Mouse (Mus musculus) C2C12 (cell line): ENCODE results near the gene Steap1. TPM values are rescaled to one million over a fixed set of nuclear protein-coding genes. Genes with fewer than 3 reads are reported as not detected.

ENCODE experiments used
- H3K27me3 ChIP-seq: one replicate; pipeline ENCODE4 v1.6.1; 2011; ENCODE audit not compliant: control insufficient read depth, insufficient read depth, insufficient read length
- H3K36me3 ChIP-seq: one replicate; pipeline ENCODE4 v1.6.1; 2011; ENCODE audit not compliant: control insufficient read depth, insufficient read depth
- H3K4me3 ChIP-seq: one replicate; pipeline ENCODE4 v1.5.1; 2011; ENCODE audit warnings: mild to moderate bottlenecking, control low read depth; ENCODE audit not compliant: poor library complexity, insufficient read depth, severe bottlenecking
- H3K79me2 ChIP-seq: one replicate; pipeline ENCODE4 v1.6.1; 2011; ENCODE audit not compliant: control insufficient read depth, insufficient read depth
- H3K79me3 ChIP-seq: one replicate; pipeline ENCODE4 v1.6.1; 2011; ENCODE audit warnings: low read depth, control low read depth
- H3ac ChIP-seq: one replicate; pipeline ENCODE3; 2011; ENCODE audit warnings: low read depth; ENCODE audit not compliant: control insufficient read depth, insufficient read length
- CEBPB ChIP-seq: IDR thresholded peaks from one replicate; pipeline ENCODE4 v1.6.1; 2011; ENCODE audit warnings: low read depth, mild to moderate bottlenecking, control low read depth, moderate library complexity
- CTCF ChIP-seq: IDR thresholded peaks from one replicate; pipeline ENCODE4 v1.5.1; 2011; ENCODE audit not compliant: control insufficient read depth, insufficient read depth, insufficient read length
- FOSL1 ChIP-seq: IDR thresholded peaks from one replicate; pipeline ENCODE4 v1.8.0; 2011; ENCODE audit warnings: mild to moderate bottlenecking, low read length; ENCODE audit not compliant: poor library complexity, insufficient read depth, severe bottlenecking
- MAX ChIP-seq: IDR thresholded peaks from one replicate; pipeline ENCODE4 v1.6.1; 2011; ENCODE audit warnings: mild to moderate bottlenecking, control low read depth
- MYOD1 ChIP-seq: IDR thresholded peaks from one replicate; pipeline ENCODE4 v1.6.1; 2011; ENCODE audit warnings: low read depth; ENCODE audit not compliant: control insufficient read depth, insufficient read length
- MYOG ChIP-seq: IDR thresholded peaks from one replicate; pipeline ENCODE4 v1.6.1; 2011; ENCODE audit not compliant: control insufficient read depth, insufficient read length; ENCODE audit errors: extremely low read depth
- USF1 ChIP-seq: IDR thresholded peaks from one replicate; pipeline ENCODE4 v1.6.1; 2011; ENCODE audit warnings: low read depth, mild to moderate bottlenecking, control low read depth, moderate library complexity
- long read RNA-seq, 2 experiments: library from polyadenylated mRNA; unstranded; transcript quantifications; one replicate each; pipeline ENCODE4 v2.0.0; 2019 to 2020
- polyA plus RNA-seq: library from polyadenylated mRNA; unstranded; fragments of >200 nt; fragmentation: generic; extraction: Trizol; gene quantifications from one replicate; pipeline ENCODE4 v1.2.1, GENCODE M21; 2012; ENCODE audit warnings: missing spikeins

Gene Steap1
- polyA plus RNA-seq, result 58.9 TPM
- long read RNA-seq, experiment 1, transcript Steap1-201 (5 exons, 1,230 nt), result major isoform, 73 of 78 reads
- long read RNA-seq, experiment 1, partial matches to known transcripts, result 5 of 78 reads
- long read RNA-seq, experiment 1, other reads (novel, unspliced or antisense), result 0 of 78 reads
- long read RNA-seq, experiment 2, transcript Steap1-201 (5 exons, 1,230 nt), result major isoform, 115 of 131 reads
- long read RNA-seq, experiment 2, partial matches to known transcripts, result 2 of 131 reads
- long read RNA-seq, experiment 2, other reads (novel, unspliced or antisense), result 14 of 131 reads

DNA sequence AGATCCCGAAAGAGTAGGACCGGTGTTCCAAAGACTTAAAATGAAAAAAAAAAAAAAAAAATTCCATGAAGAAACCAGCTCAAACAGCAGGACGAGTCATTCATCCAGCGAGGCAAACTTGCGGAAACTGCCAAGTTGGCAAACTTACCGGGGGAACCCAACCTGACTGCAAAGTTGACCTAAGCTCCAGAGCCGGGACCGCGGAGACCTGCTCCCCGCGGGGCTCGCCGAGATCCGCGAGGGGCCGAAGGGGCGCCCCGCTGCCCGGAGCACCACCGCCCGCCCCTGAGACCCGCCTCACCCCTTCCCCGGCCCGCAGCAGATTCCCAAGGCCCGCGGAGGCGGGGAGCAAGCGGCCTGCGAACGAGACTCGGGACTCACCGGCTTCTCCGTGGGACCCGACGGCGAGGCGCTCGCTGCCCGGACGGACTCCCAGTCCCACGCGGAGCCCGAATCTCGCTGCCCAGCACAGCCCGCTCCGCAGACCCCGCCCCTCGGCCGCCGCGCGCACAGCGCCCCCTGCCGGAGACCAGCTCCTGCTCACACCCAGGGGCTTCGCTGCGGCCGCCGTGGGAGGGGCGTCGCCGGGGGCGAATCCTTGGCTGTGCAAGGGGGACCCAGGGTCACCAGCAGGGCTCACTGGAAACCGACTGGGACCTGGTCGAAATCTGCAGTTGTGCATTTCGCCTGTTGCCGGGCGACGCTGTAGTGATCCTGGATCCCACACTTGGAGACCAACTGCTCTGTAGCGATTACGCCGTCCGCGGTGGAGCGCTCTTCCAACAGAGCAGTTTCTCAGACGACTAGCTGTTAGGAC, at the start of gene Steap1:
Steap1 (minus strand) TSS at position 461 of the 817 bp plus-strand sequence.
- Histone ChIP-seq H3K27me3 (peaks cover 3% of the 10 kb centered on the region), H3K79me3 (peaks cover 21% of the 10 kb centered on the region), H3ac (peak within 1 kb of the TSS; percentile 90)

DNA sequence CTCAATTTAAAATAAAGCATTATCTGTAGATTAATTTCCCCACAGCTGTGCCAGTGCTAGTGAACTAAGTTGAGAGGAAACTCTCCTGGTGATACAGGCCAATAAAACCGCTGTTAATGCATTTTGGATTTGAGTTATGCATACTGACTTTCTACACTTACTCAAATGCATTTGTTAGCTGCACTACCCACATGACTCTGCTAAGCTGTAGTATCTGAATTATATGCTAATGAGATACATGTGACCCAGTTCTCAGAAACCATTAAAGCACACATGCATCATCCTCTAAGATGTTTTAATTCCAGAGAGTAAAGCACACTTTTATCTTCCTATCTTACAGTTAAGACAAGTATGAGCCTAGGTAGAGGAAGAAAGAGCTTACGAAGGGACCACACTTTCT, 38.0 kb upstream of the Steap1 start:
- Histone ChIP-seq H3K79me2 (no peaks in the 10 kb centered on the region), H3K4me3 (no peak overlapping the region), H3K36me3 (no peaks in the 10 kb centered on the region), H3ac (no peak overlapping the region), H3K27me3 (no peaks in the 10 kb centered on the region), H3K79me3 (no peaks in the 10 kb centered on the region)
- TF ChIP-seq CTCF (no peak), MAX (no peak), FOSL1 (no peak)

More for the DNA sequence above, at the start of gene Steap1:
- Histone ChIP-seq H3K79me2 (peaks cover 39% of the 10 kb centered on the region), H3K36me3 (peaks cover 3% of the 10 kb centered on the region), H3K4me3 (peak within 1 kb of the TSS; percentile 59)
- TF ChIP-seq USF1, result no peak
- TF ChIP-seq CTCF, result peak; percentile 99
- no peak for TF ChIP-seq FOSL1

DNA sequence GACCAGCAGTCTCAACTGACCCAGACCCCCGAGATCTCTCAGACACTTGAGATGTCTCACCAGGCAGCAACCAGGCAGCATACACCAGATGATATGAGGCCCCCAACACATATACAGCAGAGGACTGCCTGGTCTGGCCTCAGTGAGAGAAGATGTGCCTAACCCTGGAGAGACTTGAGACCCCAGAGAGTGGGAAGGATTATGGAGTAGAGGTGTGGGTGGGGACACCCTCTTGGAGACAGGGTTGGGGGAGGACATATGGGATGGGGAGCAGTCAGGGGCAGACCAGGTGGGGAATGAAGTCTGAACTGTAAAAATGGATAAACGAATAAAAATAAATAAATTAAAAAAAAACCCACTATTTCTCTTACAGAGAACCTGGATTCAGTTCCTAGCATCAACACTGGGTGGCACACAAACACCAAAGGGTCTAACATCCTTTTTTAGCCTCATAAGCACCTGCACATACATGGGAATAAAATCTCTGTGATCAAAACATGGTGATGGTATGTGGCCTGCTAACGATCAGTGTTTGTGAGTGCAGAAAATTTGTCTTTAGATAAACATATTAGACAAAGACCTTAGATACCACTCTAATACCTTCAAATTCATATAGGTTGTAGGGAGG, 7.4 kb upstream of the Steap1 start:
- peaks cover 20% of the 10 kb centered on the region for H3K27me3 ChIP-seq
- no peak for TF ChIP-seq MAX
- H3ac ChIP-seq, result no peak overlapping the region
- H3K4me3 ChIP-seq, result no peak overlapping the region
- no peaks in the 10 kb centered on the region for H3K79me3 ChIP-seq
- H3K79me2 ChIP-seq, result no peaks in the 10 kb centered on the region
- H3K36me3 ChIP-seq, result no peaks in the 10 kb centered on the region

DNA sequence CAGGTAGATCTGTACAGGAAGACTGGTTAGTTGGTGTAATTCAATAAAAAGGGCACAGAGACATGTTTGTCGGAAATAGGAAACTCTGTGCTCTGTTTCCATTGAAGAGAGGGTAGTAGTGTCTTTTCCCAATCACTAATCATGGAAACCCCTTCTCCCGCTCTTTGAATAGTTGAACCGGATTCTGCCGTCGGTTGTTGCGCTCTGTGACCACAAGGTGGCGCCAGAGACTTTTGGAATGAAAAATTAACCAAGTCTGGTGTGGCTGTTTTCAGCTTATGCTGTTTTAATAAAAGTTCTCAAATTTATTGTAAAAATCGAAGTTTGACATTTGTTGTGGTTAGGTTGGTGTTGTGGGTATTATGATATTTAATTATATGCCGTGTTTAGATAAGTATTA, 5.9 kb upstream of the Steap1 start:
- no peak overlapping the region for H3ac ChIP-seq
- no peaks in the 10 kb centered on the region for H3K36me3 ChIP-seq
- no peak for TF ChIP-seq MYOG
- no peak for TF ChIP-seq USF1
- no peak for TF ChIP-seq FOSL1
- TF ChIP-seq CTCF, result no peak
- no peak for TF ChIP-seq CEBPB
- no peak for TF ChIP-seq MYOD1
- no peaks in the 10 kb centered on the region for H3K79me2 ChIP-seq
- H3K27me3 ChIP-seq, result peaks cover 20% of the 10 kb centered on the region
- H3K4me3 ChIP-seq, result no peak overlapping the region
- H3K79me3 ChIP-seq, result no peaks in the 10 kb centered on the region

DNA sequence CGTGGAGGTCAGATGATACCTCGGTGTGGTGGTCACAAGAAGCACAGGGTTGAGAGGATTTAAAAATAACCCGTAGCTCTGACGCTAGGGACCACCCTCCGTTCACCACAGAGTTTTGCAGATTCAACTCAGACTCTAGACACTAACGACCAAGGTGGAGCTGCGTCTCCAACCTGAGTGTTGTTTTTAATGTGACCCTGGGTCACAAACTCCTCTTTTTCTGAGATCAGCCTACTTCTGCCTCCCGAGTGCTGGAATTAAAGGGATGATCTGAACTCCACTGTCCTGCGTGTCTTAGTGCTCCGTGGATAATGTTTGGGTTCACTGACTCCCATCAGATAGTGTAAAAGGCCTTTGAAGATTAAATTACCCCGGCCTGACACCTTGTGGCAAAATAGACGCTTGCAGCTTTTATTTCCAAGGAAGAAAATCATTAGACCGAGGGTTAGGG, 671 bp upstream of the Steap1 start:
- Histone ChIP-seq H3K79me2 (peaks cover 31% of the 10 kb centered on the region), H3K79me3 (peaks cover 20% of the 10 kb centered on the region), H3K36me3 (no peaks in the 10 kb centered on the region), H3K27me3 (peaks cover 3% of the 10 kb centered on the region), H3ac (peak overlapping the region; percentile 7), H3K4me3 (peak overlapping the region; percentile 59)
- TF ChIP-seq USF1, result no peak
- no peak for TF ChIP-seq MYOG
- TF ChIP-seq MAX, result no peak
- no peak for TF ChIP-seq CTCF
- no peak for TF ChIP-seq MYOD1
- TF ChIP-seq FOSL1, result no peak
- no peak for TF ChIP-seq CEBPB
